Comparison of ENCODE assay signal across 8 mouse cellular contexts in the genomic region with DNA sequence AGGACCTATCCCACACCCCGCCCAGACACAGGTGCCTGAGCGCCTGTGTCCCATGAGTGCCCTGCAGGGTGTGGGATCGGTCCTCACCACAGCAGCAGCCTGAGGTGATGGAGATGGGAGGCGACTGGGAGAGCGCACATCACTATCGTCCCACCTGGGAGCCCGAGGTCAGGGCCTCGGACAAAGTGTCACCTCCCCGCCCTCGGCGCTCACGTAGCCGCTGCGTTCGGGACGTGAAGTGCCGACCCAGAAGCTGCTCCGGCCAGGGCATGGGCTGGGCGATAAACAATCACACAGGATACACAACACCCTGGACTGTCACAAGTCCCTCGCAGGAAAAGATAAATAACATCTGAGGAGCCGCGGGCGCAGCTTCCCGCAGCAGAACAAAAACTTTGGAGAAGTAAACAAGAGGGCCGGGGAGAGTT. TPM values are rescaled to one million over a fixed set of nuclear protein-coding genes. Genes with fewer than 3 reads are reported as not detected.
A peak's percentile ranks its signal among the peaks of the same experiment; 100 is the strongest.
DNase-seq lines count a peak whose midpoint lies in the region; ATAC-seq and TF ChIP-seq lines count a peak whose summit lies in the region.

No protein-coding gene starts in this region.

- intact Hi-C loops in gastrocnemius, adult 2 months (cut with DNase I), result no loop called here
- intact Hi-C loops in heart, postnatal 25 days (cut with DNase I), result loop anchor here (1.0 kb wide), 1 partner anchor 27 kb away; the partner anchor contains the start of gene Flt1

- H3K36me3 ChIP-seq in midbrain, embryonic 13.5 days, result no peaks in the 10 kb centered on the region

- no peak for ATAC-seq in midbrain, embryonic 13.5 days
- no peak for ATAC-seq in erythroblast, adult 5-6 weeks (replicated peaks; ENCODE audit: low FRiP score, poor library complexity, severe bottlenecking)

- peaks cover 22% of the 10 kb centered on the region for H3K4me1 ChIP-seq in midbrain, embryonic 13.5 days (replicated peaks)

- peaks cover 54% of the 10 kb centered on the region for H3K27me3 ChIP-seq in midbrain, embryonic 13.5 days

- H3K27ac ChIP-seq in gastrocnemius, adult 2 months, result peak overlapping the region; percentile 72
- H3K27ac ChIP-seq in midbrain, embryonic 13.5 days, result no peak overlapping the region

- peak; percentile 40 for DNase-seq in gastrocnemius, adult 2 months
- no peak for DNase-seq in gastrocnemius, adult 8-10 months (ENCODE audit: low spot score in 2 of 2)
- peak; percentile 42 for DNase-seq in heart, postnatal 25 days (ENCODE audit: low spot score)
- DNase-seq in kidney, postnatal 4 days, result peak; percentile 25 to 48
- DNase-seq in left cerebral cortex, adult 9 months (ENCODE audit: low spot score in 2 of 2), result no peak
- no peak for DNase-seq in layer of hippocampus, adult 18-20 months (ENCODE audit: low spot score in 2 of 2)

- peak overlapping the region; percentile 53 for H3K4me3 ChIP-seq in gastrocnemius, adult 2 months
- H3K4me3 ChIP-seq in midbrain, embryonic 13.5 days (replicated peaks), result 0 out of 2 replicates have a peak overlapping the region, but pooled peaks have one; percentile 4

- peak overlapping the region; percentile 39; the same call in 1 of the 2 replicates for H3K9ac ChIP-seq in midbrain, embryonic 13.5 days (replicated peaks)

- no peak for TF ChIP-seq CTCF in gastrocnemius, adult 2 months (IDR thresholded peaks at IDR 0.05)

- H3K9me3 ChIP-seq in midbrain, embryonic 13.5 days, result no peaks in the 10 kb centered on the region

- 1% methylated on average over 25 of the region's 25 CpGs for WGBS in midbrain, embryonic 13.5 days

- peak overlapping the region; percentile 39 for H3K4me2 ChIP-seq in midbrain, embryonic 13.5 days (replicated peaks)

RNA-seq across cellular contexts. Expression of gene Flt1, which starts 27.1 kb away (rescaled TPM):
- total RNA-seq in gastrocnemius, adult 2 months (2021), result 10 to 100 TPM; 32.7 to 42.2 TPM
- 10 to 100 TPM; 21.2 to 27.7 (median 24.7) TPM for total RNA-seq in gastrocnemius, adult 8-10 months (2022)
- 10 to 100 TPM; 61.7 to 76.9 TPM for total RNA-seq in heart, postnatal 25 days (2021)
- polyA plus RNA-seq in midbrain, embryonic 13.5 days (2015; fragmentation: Nextera tagmentation; extraction: Ambion mirVana), result 8.1 and 9.9 TPM in 2 replicates
- total RNA-seq in erythroblast, adult 5-6 weeks (2015; ENCODE audit: low replicate concordance), result 0.63 and 0.77 TPM in 2 replicates
- 0.68 and 0.98 TPM in 2 replicates for total RNA-seq in erythroblast, adult 5-6 weeks (2017; ENCODE audit: low replicate concordance)
- 10 to 100 TPM; 30.4 to 32.0 TPM for total RNA-seq in layer of hippocampus, adult 18-20 months (2021)

Comparison
In these comparisons a context has a peak if more than half of its experiments do, and no peak if none do; other contexts are left out.
1. DNase-seq: peak in gastrocnemius, adult 2 months (single experiment), heart, postnatal 25 days (single experiment) and kidney, postnatal 4 days (2 of 2); none in gastrocnemius, adult 8-10 months (0 of 2), left cerebral cortex, adult 9 months (0 of 2) and layer of hippocampus, adult 18-20 months (0 of 2).
2. RNA of gene Flt1, which starts 27.1 kb away (total RNA-seq): 61.7 to 76.9 TPM in heart, postnatal 25 days, 32.7 to 42.2 TPM in gastrocnemius, adult 2 months, 30.4 to 32.0 TPM in layer of hippocampus, adult 18-20 months and 21.2 to 27.7 TPM in gastrocnemius, adult 8-10 months; 0.63 to 0.98 TPM in erythroblast, adult 5-6 weeks; every median in the first group is over 10 times any median in the second.